Mouse (Mus musculus) megakaryocyte, embryonic 14.5 days (primary cell): ENCODE results near the gene Csrp2.

Source experiments
- FLI1 ChIP-seq: IDR thresholded peaks from 2 replicates; pipeline ENCODE4 v1.6.1; 2012; ENCODE audit warnings: low read length, inconsistent platforms, mixed read lengths
- GATA1 ChIP-seq: IDR thresholded peaks from 3 replicates; pipeline ENCODE4 v1.6.1; 2012; ENCODE audit warnings: mixed read lengths, low read length, inconsistent platforms, borderline replicate concordance

DNA sequence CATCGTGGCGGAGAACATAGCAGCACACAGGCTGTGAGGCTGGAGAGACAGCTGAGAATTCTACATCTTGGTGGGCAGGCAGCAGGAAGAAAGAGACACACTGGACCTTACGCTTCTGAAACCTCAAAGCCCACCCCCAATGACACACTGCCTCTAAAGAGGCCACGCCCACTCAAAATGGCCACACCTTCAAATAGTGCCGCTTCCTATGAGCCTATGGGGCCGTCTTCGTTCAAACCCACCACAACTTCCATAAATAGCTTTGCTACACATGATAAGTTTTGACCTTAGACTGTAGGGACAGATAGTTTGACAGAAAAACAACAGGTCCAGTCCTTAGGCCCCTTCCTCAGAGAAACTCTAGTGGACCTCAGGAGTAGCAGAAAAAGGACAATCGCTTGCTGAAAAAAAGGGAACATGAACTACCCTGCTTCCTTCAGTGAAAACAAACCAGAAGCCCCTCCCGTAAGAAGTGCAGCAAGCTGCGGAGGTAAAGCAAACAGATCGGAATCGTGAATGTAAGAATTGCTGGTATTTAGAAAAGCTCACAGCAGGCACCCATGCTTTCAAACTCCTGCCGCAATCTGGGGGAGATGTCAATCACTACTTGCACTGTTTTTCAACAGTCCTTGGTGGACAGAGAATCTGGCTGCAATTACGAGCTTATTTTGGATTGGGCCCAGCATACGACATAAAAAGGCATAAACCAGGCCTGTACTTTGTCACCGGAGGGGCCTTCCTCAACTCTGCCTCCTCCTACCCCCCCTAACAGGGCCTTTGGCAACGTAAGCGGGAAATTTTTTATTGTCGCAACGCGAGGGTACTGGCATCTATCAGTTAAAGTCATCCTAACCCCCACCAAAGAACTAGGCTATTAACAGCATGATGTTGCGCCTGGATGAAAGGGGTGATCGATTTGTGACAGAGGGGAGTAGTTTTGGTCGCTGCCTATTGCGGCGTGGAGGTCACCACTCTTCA, 886 bp upstream of the Csrp2 start:
- no peak for TF ChIP-seq GATA1
- TF ChIP-seq FLI1: no peak
